Mouse (Mus musculus) adrenal gland, adult 2 months (tissue): ENCODE measurements around the gene Spta1. TPM values are rescaled to one million over a fixed set of nuclear protein-coding genes. Genes with fewer than 3 reads are reported as not detected.

Experiments used
- DNase-seq: peaks from one replicate; pipeline ENCODE4 v3.0.0; 2021
- polyA plus RNA-seq: library from polyadenylated mRNA; depleted of rRNA; stranded (reverse); fragments of >200 nt; gene quantifications from 2 replicates; pipeline ENCODE4 v1.2.3, GENCODE M21; 2012; rRNA removed
- total RNA-seq, 2 experiments: library from RNA; stranded (reverse); gene quantifications; 2 replicates each; pipeline ENCODE4 v1.2.3; 2021

Spta1 gene
- total and polyA plus RNA-seq, 3 experiments: 0.02 to 0.52 (median 0.46) TPM

GRCm38 (mm10) chr1:174267816-174268215 lies 95.2 kb downstream of the Spta1 start:
- no peak for DNase-seq

GRCm38 (mm10) chr1:174269162-174269561 lies 96.6 kb downstream of the Spta1 start:
- no peak for DNase-seq

- no peak for DNase-seq
Measured at GRCm38 (mm10) chr1:174270643-174271042, 98.1 kb downstream of the Spta1 start.

Other genes with a start within 250 kb of the Spta1 start
- gene Mndal, start 230.3 kb upstream of the Spta1 start, total RNA-seq: 10 to 100 TPM in 1 of 2 experiments, 1 to 10 TPM in 1; 9.9 to 15.1 TPM
- 0.44 and 1.2 TPM in 2 replicates for gene Mndal, start 230.3 kb upstream of the Spta1 start, polyA plus RNA-seq
- 10 to 100 TPM in 1 of 2 experiments, 1 to 10 TPM in 1; 9.5 to 12.3 TPM for gene Ifi203, start 230.1 kb upstream of the Spta1 start, total RNA-seq
- 2.8 and 3.3 TPM in 2 replicates for gene Ifi203, start 230.1 kb upstream of the Spta1 start, polyA plus RNA-seq
- not detected for gene Ifi202b, start 190.0 kb upstream of the Spta1 start, total RNA-seq
- gene Ifi202b, start 190.0 kb upstream of the Spta1 start, polyA plus RNA-seq: not detected in 2 replicates
- gene Ifi205, start 141.0 kb upstream of the Spta1 start, total RNA-seq: 1 to 10 TPM; 6.7 to 8.6 TPM
- 0.02 TPM in 1 of 2 replicates, not detected in the other for gene Ifi205, start 141.0 kb upstream of the Spta1 start, polyA plus RNA-seq
- not detected for gene Olfr433, start 132.1 kb upstream of the Spta1 start, total RNA-seq
- gene Olfr433, start 132.1 kb upstream of the Spta1 start, polyA plus RNA-seq: 0.13 TPM in 1 of 2 replicates, not detected in the other
- not detected for gene Olfr432, start 123.6 kb upstream of the Spta1 start, total RNA-seq
- gene Olfr432, start 123.6 kb upstream of the Spta1 start, polyA plus RNA-seq: 0.15 TPM in 1 of 2 replicates, not detected in the other
- not detected for gene Olfr430, start 106.2 kb upstream of the Spta1 start, total RNA-seq
- gene Olfr430, start 106.2 kb upstream of the Spta1 start, polyA plus RNA-seq: not detected in 2 replicates
- gene Olfr429, start 88.4 kb upstream of the Spta1 start, total RNA-seq: not detected
- not detected in 2 replicates for gene Olfr429, start 88.4 kb upstream of the Spta1 start, polyA plus RNA-seq
- not detected for gene Olfr427, start 75.9 kb upstream of the Spta1 start, total RNA-seq
- gene Olfr427, start 75.9 kb upstream of the Spta1 start, polyA plus RNA-seq: not detected in 2 replicates
- gene Olfr231, start 51.6 kb upstream of the Spta1 start, total RNA-seq: not detected
- not detected in 2 replicates for gene Olfr231, start 51.6 kb upstream of the Spta1 start, polyA plus RNA-seq
- gene Olfr424, start 41.3 kb upstream of the Spta1 start, total RNA-seq: not detected
- not detected in 2 replicates for gene Olfr424, start 41.3 kb upstream of the Spta1 start, polyA plus RNA-seq
- not detected for gene Olfr420, start 17.1 kb upstream of the Spta1 start, total RNA-seq
- gene Olfr420, start 17.1 kb upstream of the Spta1 start, polyA plus RNA-seq: not detected in 2 replicates
- not detected for gene Olfr419, start 79.3 kb downstream of the Spta1 start, total RNA-seq
- gene Olfr419, start 79.3 kb downstream of the Spta1 start, polyA plus RNA-seq: not detected in 2 replicates
- not detected for gene Mptx1, start 157.7 kb downstream of the Spta1 start, total RNA-seq
- gene Mptx1, start 157.7 kb downstream of the Spta1 start, polyA plus RNA-seq: not detected in 2 replicates
- not detected for gene Olfr417, start 192.3 kb downstream of the Spta1 start, total RNA-seq
- gene Olfr417, start 192.3 kb downstream of the Spta1 start, polyA plus RNA-seq: not detected in 2 replicates
- gene Olfr248, start 218.3 kb downstream of the Spta1 start, total RNA-seq: not detected
- not detected in 2 replicates for gene Olfr248, start 218.3 kb downstream of the Spta1 start, polyA plus RNA-seq